Mouse (Mus musculus) heart, postnatal 0 days (tissue): ENCODE measurements around the gene Tysnd1. TPM values are rescaled to one million over a fixed set of nuclear protein-coding genes. Genes with fewer than 3 reads are reported as not detected.

Experiments
- ATAC-seq: fragments of 200-750 bp; cut with Nextera tagmentation; 2 replicates; pipeline ENCODE4 v1.8.0; 2017; ENCODE audit warnings: low read depth, moderate number of reproducible peaks, moderate library complexity; ENCODE audit not compliant: insufficient read depth
- DNase-seq: peaks from one replicate; pipeline ENCODE4 v3.0.0-alpha.2; 2016; ENCODE audit warnings: low spot score
- H3K27ac ChIP-seq: fragments of 300-500 bp; sonication (generic); 2 replicates; pipeline ENCODE4 v1.5.1; 2014; ENCODE audit warnings: low read depth, mild to moderate bottlenecking
- H3K27me3 ChIP-seq: fragments of 300-500 bp; sonication (generic); 2 replicates; pipeline ENCODE4 v1.6.1; 2014; ENCODE audit warnings: low read length, mixed read lengths; ENCODE audit not compliant: control insufficient read depth, insufficient read depth
- H3K36me3 ChIP-seq: fragments of 300-500 bp; sonication (generic); replicated peaks from 2 replicates; pipeline ENCODE4 v1.6.1; 2014; ENCODE audit warnings: low read length, mixed read lengths; ENCODE audit not compliant: control insufficient read depth, insufficient read depth
- H3K4me1 ChIP-seq: fragments of 300-500 bp; sonication (generic); 2 replicates; pipeline ENCODE4 v1.6.1; 2014; ENCODE audit warnings: antibody characterized with exemption; ENCODE audit not compliant: control insufficient read depth, insufficient read depth
- H3K4me2 ChIP-seq: fragments of 300-500 bp; sonication (generic); 2 replicates; pipeline ENCODE4 v1.6.1; 2014; ENCODE audit warnings: low read depth, mild to moderate bottlenecking, low read length, moderate library complexity
- H3K4me3 ChIP-seq: fragments of 300-500 bp; sonication (generic); 2 replicates; pipeline ENCODE4 v1.5.1; 2014; ENCODE audit warnings: low read depth, low read length
- H3K9ac ChIP-seq: fragments of 300-500 bp; sonication (generic); replicated peaks from 2 replicates; pipeline ENCODE4 v1.6.1; 2014; ENCODE audit warnings: low read depth, low read length, mixed read lengths
- H3K9me3 ChIP-seq: fragments of 300-500 bp; sonication (generic); replicated peaks from 2 replicates; pipeline ENCODE4 v1.6.1; 2016; ENCODE audit warnings: low read length; ENCODE audit not compliant: control insufficient read depth
- CTCF ChIP-seq: IDR thresholded peaks from 2 replicates; pipeline ENCODE4 v1.5.1; 2016; ENCODE audit warnings: antibody characterized with exemption, control low read depth, low read depth
- EP300 ChIP-seq: IDR thresholded peaks from 2 replicates; pipeline ENCODE4 v1.6.1; 2016; ENCODE audit warnings: antibody characterized with exemption, low read depth
- WGBS: fragments of 180-500 bp; shearing (Covaris S2); extraction: QIAGEN DNeasy Blood & Tissue Kit; methylation state at CpG from one replicate; pipeline ENCODE4 v1.1.7; 2014; 5-methylcytosine and 5-hydroxymethylcytosine counted together
- polyA plus RNA-seq: library from polyadenylated mRNA; unstranded; fragments of >200 nt; fragmentation: Nextera tagmentation; extraction: Ambion mirVana; gene quantifications from 2 replicates; pipeline ENCODE4 v1.2.1, GENCODE M21; 2015
- total RNA-seq: library from RNA; depleted of rRNA; stranded (reverse); fragments of >200 nt; gene quantifications from 2 replicates; pipeline ENCODE4 v1.2.3, GENCODE M21; 2014; ENCODE audit warnings: low replicate concordance

The Tysnd1 gene
- total and polyA plus RNA-seq, 2 experiments from 2014 or later = 14.5 to 53.0 TPM

DNA sequence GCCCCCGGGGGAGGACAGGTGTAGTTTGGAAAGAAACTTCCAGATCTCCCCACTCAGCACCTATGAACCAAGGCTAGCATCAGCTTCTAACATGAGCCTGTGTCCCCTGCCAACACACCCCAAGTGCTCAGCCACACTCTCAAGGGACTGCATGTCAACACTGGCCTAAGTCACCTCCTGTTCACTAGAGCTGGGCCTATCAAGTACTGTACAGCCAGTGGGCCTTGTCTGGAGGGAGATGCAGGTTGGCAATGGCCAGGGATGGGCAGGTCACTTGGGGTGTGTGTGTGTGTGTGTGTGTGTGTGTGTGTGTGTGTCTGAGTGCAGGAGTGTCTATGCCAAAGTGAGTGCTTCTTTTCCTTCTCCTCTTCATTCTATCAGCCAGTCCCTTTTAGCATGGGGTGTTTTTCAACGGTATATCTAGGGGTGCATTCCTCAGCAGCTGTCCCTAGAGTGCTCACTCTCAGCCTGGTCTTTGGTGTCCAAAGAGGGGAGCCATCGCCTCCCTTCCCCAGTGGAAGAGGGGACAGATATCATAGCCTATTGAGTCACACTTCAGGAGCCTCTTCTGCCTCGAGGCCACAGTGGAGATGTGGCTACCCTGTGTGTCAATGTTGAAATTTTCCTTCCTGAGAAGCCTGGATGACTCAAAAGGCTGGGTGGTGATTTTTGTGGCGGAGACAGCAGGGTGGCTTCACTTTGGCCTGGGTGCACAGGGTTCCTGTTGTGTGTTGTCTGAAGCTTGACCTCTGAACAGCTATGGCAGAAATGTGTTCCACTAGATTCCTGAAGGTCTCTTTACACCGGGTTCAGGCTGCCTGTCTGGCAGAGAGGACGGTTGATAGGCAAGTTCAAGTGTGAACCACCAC is 20.9 kb downstream of the Tysnd1 start:
- H3K27me3 ChIP-seq = no peaks in the 10 kb centered on the region
- ATAC-seq = peak; percentile 25; the same call in 1 of the 2 replicates
- no peaks in the 10 kb centered on the region for H3K9me3 ChIP-seq
- H3K9ac ChIP-seq = 0 out of 2 replicates have a peak overlapping the region, but pooled peaks have one; percentile 6
- TF ChIP-seq EP300 (no peak), CTCF (no peak)
- H3K4me3 ChIP-seq = peak overlapping the region; percentile 69
- H3K4me2 ChIP-seq = peak overlapping the region; percentile 83
- peak overlapping the region; percentile 61 for H3K27ac ChIP-seq
- H3K36me3 ChIP-seq = no peaks in the 10 kb centered on the region
- H3K4me1 ChIP-seq = peaks cover 8% of the 10 kb centered on the region; the same call in 1 of the 2 replicates
- peak; percentile 20 for DNase-seq
- 51% methylated on average over 7 of the region's 7 CpGs for WGBS

DNA sequence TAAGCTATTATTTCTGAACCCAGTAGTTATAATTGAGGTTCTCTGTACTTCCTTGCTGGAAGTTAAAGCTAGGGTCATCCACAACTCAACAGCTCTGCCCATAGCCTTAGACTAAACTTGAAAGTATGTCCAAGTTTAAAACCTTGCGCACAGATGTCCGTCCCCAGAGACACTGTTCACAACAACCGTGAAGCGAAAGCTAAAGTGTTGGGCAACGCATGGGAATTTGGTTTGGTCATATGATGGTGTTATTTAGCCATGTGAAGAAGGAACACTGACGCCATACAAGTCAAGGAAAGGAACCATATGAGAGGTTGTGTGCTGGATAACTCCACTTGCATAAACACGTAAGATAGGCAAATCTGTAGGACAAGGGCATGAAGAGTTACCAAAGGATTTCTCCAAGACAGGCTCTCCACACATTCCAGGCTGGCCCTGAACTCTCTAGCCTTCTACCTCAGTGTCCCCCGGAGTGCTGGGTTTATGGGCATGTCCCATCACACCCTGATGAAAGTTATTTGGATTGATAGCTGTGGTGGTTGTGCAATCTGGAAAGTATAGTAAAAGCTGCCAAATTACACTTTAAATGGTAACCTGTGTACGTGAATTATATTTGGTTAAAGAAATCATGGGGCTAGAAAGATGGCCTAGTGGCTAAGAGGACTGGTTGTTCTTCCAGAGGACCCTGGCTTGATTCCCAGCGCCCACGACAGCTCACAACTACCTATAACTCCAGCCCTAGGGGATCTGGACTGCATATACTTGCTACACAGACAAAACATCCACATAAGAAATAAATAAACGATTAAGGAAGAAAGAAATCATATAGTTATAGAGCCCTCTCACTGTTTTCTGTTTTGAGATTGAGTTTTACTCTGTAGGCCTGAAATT is 22.3 kb downstream of the Tysnd1 start:
- Histone ChIP-seq H3K27ac (no peak overlapping the region), H3K4me1 (peaks cover 8% of the 10 kb centered on the region; the same call in 1 of the 2 replicates), H3K9me3 (no peaks in the 10 kb centered on the region), H3K27me3 (no peaks in the 10 kb centered on the region), H3K4me3 (no peak overlapping the region), H3K4me2 (no peak overlapping the region), H3K36me3 (no peaks in the 10 kb centered on the region), H3K9ac (no peak overlapping the region)
- DNase-seq (no peak), ATAC-seq (no peak)
- TF ChIP-seq EP300 (no peak), CTCF (no peak)
- 89% methylated on average over 12 of the region's 12 CpGs for whole genome bisulfite sequencing

DNA sequence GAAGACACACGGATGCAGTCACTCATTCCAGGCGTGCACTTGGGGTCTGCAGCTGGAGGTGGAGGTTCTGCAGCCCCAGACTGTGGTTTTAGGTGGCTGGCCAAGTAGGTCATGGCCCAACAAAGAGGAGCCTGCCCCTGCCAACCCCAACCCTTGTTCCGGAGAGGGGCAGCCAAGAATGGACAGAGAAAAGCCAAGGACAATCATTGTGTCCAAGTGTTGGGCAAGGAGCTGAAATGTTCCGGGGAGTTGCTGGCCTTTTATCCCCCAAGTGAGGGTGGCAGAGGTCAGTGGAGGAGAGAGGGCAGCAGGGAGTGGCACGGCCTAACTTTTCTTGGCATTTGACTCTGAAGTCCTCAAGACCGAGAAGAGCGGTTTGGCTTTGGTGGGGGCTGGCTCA is 25.0 kb downstream of the Tysnd1 start:
- no peak for ATAC-seq

DNA sequence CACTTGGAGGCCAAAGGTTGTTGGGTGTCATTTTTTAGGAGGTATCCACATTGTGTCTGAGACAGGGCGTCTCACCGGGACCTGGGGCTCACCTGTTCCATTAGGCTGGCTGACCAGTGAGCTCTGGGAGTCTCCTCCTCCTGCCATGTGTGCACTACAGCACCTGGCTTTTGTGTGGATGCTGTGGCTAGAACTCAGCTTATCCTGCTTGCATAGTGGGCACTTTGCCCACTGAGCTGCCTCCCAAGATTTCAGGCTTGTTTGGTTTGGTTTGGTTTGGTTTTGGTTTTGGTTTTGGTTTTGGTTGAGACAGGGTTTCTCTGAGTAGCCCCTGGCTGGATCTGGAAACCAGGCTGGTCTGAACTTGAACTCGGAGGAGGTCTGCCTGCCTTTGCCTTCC is 26.9 kb downstream of the Tysnd1 start:
- Histone ChIP-seq H3K4me1 (no peaks in the 10 kb centered on the region; the same call in 1 of the 2 replicates), H3K27ac (no peak overlapping the region), H3K9ac (no peak overlapping the region), H3K27me3 (no peaks in the 10 kb centered on the region), H3K4me3 (no peak overlapping the region), H3K9me3 (no peaks in the 10 kb centered on the region), H3K36me3 (0 out of 2 replicates have a peak, but pooled peaks cover 5% of the 10 kb centered on the region), H3K4me2 (no peak overlapping the region)
- no peak for ATAC-seq
- DNase-seq = no peak
- TF ChIP-seq EP300 (no peak), CTCF (no peak)
- 89% methylated on average over 3 of the region's 3 CpGs for WGBS

More for the DNA sequence above, 25.0 kb downstream of the Tysnd1 start:
- no peak overlapping the region for H3K4me3 ChIP-seq
- no peak overlapping the region for H3K27ac ChIP-seq
- H3K9me3 ChIP-seq = no peaks in the 10 kb centered on the region
- H3K27me3 ChIP-seq = no peaks in the 10 kb centered on the region
- WGBS = 86% methylated on average over 7 of the region's 7 CpGs
- no peak for DNase-seq
- H3K4me1 ChIP-seq = peaks cover 8% of the 10 kb centered on the region; the same call in 1 of the 2 replicates
- no peak for TF ChIP-seq EP300
- no peak for TF ChIP-seq CTCF
- no peak overlapping the region for H3K9ac ChIP-seq
- no peaks in the 10 kb centered on the region for H3K36me3 ChIP-seq
- no peak overlapping the region for H3K4me2 ChIP-seq

DNA sequence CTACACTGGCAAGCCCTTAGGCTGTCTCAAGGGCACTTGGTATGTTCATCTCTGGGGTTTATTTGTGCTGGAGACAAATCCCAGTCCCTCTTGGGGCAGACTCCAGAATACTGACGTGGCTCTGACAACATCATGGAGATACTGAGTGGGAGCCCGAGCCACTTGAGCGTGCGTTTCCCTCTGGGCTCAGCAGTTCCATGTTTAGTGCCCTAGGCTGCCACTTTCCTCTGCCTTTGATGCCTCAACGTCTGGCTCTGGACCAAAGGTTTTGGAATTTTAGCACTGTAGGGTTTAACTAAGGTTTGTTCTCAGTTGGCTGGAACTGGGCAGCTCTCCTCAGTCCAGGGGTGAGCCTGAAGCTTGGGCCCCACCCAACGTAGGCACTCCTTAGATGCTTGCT is 28.0 kb downstream of the Tysnd1 start:
- peak; percentile 82 for ATAC-seq
- H3K27ac ChIP-seq = peak overlapping the region; percentile 68

More for the DNA sequence above, 28.0 kb downstream of the Tysnd1 start:
- H3K27me3 ChIP-seq = no peaks in the 10 kb centered on the region
- TF ChIP-seq CTCF (no peak), EP300 (no peak)
- no peaks in the 10 kb centered on the region; the same call in 1 of the 2 replicates for H3K4me1 ChIP-seq
- H3K36me3 ChIP-seq = peaks cover 15% of the 10 kb centered on the region
- no peak overlapping the region for H3K9ac ChIP-seq
- H3K9me3 ChIP-seq = no peaks in the 10 kb centered on the region
- peak; percentile 53 for DNase-seq
- 46% methylated on average over 6 of the region's 6 CpGs for WGBS
- H3K4me3 ChIP-seq = no peak overlapping the region
- no peak overlapping the region for H3K4me2 ChIP-seq
